Mouse (Mus musculus): ENCODE measurements around the gene Entpd3. TPM values are rescaled to one million over a fixed set of nuclear protein-coding genes. Genes with fewer than 3 reads are reported as not detected.

Gene Entpd3
- total RNA-seq, 2 experiments from 2014 or later = not detected

GRCm38 (mm10) chr9:120547026-120547668 is 7.5 kb downstream of the Entpd3 start:
- no peak for DNase-seq
- TF ChIP-seq CTCF (IDR thresholded peaks at IDR 0.05) = no peak
- H3K27ac ChIP-seq = no peak overlapping the region
- H3K4me3 ChIP-seq = no peak overlapping the region
- intact Hi-C loops (cut with DNase I) = no loop called here

GRCm38 (mm10) chr9:120550778-120551177 is 11.2 kb downstream of the Entpd3 start:
- intact Hi-C loops (cut with DNase I) = no loop called here
- TF ChIP-seq CTCF (IDR thresholded peaks at IDR 0.05) = no peak
- DNase-seq = no peak

GRCm38 (mm10) chr9:120563590-120563989 is 24.0 kb downstream of the Entpd3 start:
- intact Hi-C loops (cut with DNase I) = no loop called here
- DNase-seq = no peak
- Histone ChIP-seq H3K4me3 (no peak overlapping the region), H3K27ac (no peak overlapping the region)
- no peak for TF ChIP-seq CTCF (IDR thresholded peaks at IDR 0.05)

More at GRCm38 (mm10) chr9:120550778-120551177, 11.2 kb downstream of the Entpd3 start:
- H3K4me3 ChIP-seq = no peak overlapping the region
- H3K27ac ChIP-seq = no peak overlapping the region

- intact Hi-C loops (cut with DNase I) = no loop called here
- no peak for TF ChIP-seq CTCF (IDR thresholded peaks at IDR 0.05)
- no peak for DNase-seq
- no peak overlapping the region for H3K27ac ChIP-seq
- no peak overlapping the region for H3K4me3 ChIP-seq
Observed at GRCm38 (mm10) chr9:120564247-120564646, 24.6 kb downstream of the Entpd3 start.

GRCm38 (mm10) chr9:120566384-120566783 is 26.8 kb downstream of the Entpd3 start:
- no peak for DNase-seq
- no peak overlapping the region for H3K27ac ChIP-seq
- H3K4me3 ChIP-seq = no peak overlapping the region
- intact Hi-C loops (cut with DNase I) = no loop called here
- no peak for TF ChIP-seq CTCF (IDR thresholded peaks at IDR 0.05)

- H3K27ac ChIP-seq = no peak overlapping the region
- DNase-seq = no peak
- no peak for TF ChIP-seq CTCF (IDR thresholded peaks at IDR 0.05)
- intact Hi-C loops (cut with DNase I) = no loop called here
- H3K4me3 ChIP-seq = no peak overlapping the region
Observed at GRCm38 (mm10) chr9:120568917-120569316, 29.3 kb downstream of the Entpd3 start.

GRCm38 (mm10) chr9:120569721-120570333 is 30.2 kb downstream of the Entpd3 start:
- Histone ChIP-seq H3K4me3 (no peak overlapping the region), H3K27ac (no peak overlapping the region)
- no peak for DNase-seq
- intact Hi-C loops (cut with DNase I) = loop anchor here (2.0 kb wide), 1 partner anchor 73 kb away; no protein-coding TSS in a partner anchor
- TF ChIP-seq CTCF (IDR thresholded peaks at IDR 0.05) = peak; percentile 48

- intact Hi-C loops (cut with DNase I) = loop anchor here (2.0 kb wide), 1 partner anchor 74 kb away; no protein-coding TSS in a partner anchor
- Histone ChIP-seq H3K4me3 (peak overlapping the region; percentile 97), H3K27ac (no peak overlapping the region)
- DNase-seq = no peak
- TF ChIP-seq CTCF (IDR thresholded peaks at IDR 0.05) = no peak
Observed at GRCm38 (mm10) chr9:120570334-120570725, 30.7 kb downstream of the Entpd3 start.

GRCm38 (mm10) chr9:120570741-120571592 is 31.3 kb downstream of the Entpd3 start, which contains the start of gene Rpl14:
Gene Rpl14, plus strand, starts transcription at chr9:120571444.
- H3K4me3 ChIP-seq = peak within 1 kb of the TSS; percentile 97
- DNase-seq = peak; percentile 99
- intact Hi-C loops (cut with DNase I) = loop anchor here (2.0 kb wide), 1 partner anchor 74 kb away; no protein-coding TSS in a partner anchor
- H3K27ac ChIP-seq = peak within 1 kb of the TSS; percentile 97
- no peak for TF ChIP-seq CTCF (IDR thresholded peaks at IDR 0.05)

- no peak for TF ChIP-seq CTCF (IDR thresholded peaks at IDR 0.05)
- intact Hi-C loops (cut with DNase I) = loop anchor here (2.0 kb wide), 1 partner anchor 75 kb away; no protein-coding TSS in a partner anchor
- H3K4me3 ChIP-seq = peak overlapping the region; percentile 97
- peak overlapping the region; percentile 97 for H3K27ac ChIP-seq
- no peak for DNase-seq
Observed at GRCm38 (mm10) chr9:120571593-120572385, 32.2 kb downstream of the Entpd3 start.

- intact Hi-C loops (cut with DNase I) = no loop called here
- Histone ChIP-seq H3K27ac (no peak overlapping the region), H3K4me3 (no peak overlapping the region)
- DNase-seq = no peak
- TF ChIP-seq CTCF (IDR thresholded peaks at IDR 0.05) = no peak
Observed at GRCm38 (mm10) chr9:120575748-120576661, 36.4 kb downstream of the Entpd3 start.

All from gastrocnemius, adult 2 months (tissue).